Mouse (Mus musculus): ENCODE data around the gene Clec10a. TPM values are rescaled to one million over a fixed set of nuclear protein-coding genes. Genes with fewer than 3 reads are reported as not detected.

The Clec10a gene
- polyA plus RNA-seq, 1 experiment from 2014 or later, result 0.65 TPM

DNA sequence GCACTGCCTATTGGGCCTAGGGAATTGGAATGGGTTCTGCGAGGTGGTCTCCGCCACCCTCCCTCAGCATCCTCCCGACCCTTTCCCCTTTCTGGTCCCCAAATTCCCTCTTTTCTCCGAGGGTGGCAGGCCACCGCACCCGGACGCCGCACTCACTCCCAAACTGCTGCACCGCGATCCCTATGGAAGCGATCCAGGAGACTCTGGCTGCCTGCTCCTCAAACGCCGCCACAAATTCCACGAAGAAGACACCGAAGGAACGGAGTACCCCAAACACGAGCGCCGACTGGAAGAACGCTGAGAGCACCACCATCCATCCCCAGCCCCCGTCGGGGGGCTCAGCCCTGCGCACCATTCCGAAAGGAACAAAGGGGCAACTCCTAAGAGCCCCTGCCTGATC is 64.3 kb downstream of the Clec10a start:
- peak overlapping the region; percentile 96 for H3K4me2 ChIP-seq
- peak overlapping the region; percentile 48 for H3K4me3 ChIP-seq
- H3K36me3 ChIP-seq, result no peaks in the 10 kb centered on the region
- peaks cover 21% of the 10 kb centered on the region for H3K27me3 ChIP-seq
- no peak; the same call in 1 of the 2 replicates for ATAC-seq (ENCODE audit: borderline replicate concordance, extremely low read depth, low FRiP score, low TSS enrichment)
- peak overlapping the region; percentile 54 for H3K9ac ChIP-seq
- H3K9me3 ChIP-seq, result no peaks in the 10 kb centered on the region
- H3K4me1 ChIP-seq, result peaks cover 13% of the 10 kb centered on the region; the same call in 1 of the 2 replicates
- H3K27ac ChIP-seq, result peak overlapping the region; percentile 79
- 3% methylated on average over 24 of the region's 24 CpGs for WGBS

Other genes with a start within 250 kb of the Clec10a start
- 81.7 and 82.2 TPM in 2 replicates for gene Gps2, start 242.3 kb upstream of the Clec10a start, polyA plus RNA-seq (2015; fragmentation: Nextera tagmentation; extraction: Ambion mirVana)
- gene Eif5a, start 234.2 kb upstream of the Clec10a start, polyA plus RNA-seq (2015; fragmentation: Nextera tagmentation; extraction: Ambion mirVana), result 1,673 and 1,693 TPM in 2 replicates
- 2.8 and 3.0 TPM in 2 replicates for gene Ybx2, start 220.4 kb upstream of the Clec10a start, polyA plus RNA-seq (2015; fragmentation: Nextera tagmentation; extraction: Ambion mirVana)
- gene Slc2a4, start 208.0 kb upstream of the Clec10a start, polyA plus RNA-seq (2015; fragmentation: Nextera tagmentation; extraction: Ambion mirVana), result 18.0 and 20.6 TPM in 2 replicates
- gene Cldn7, start 191.4 kb upstream of the Clec10a start, polyA plus RNA-seq (2015; fragmentation: Nextera tagmentation; extraction: Ambion mirVana), result 154 and 170 TPM in 2 replicates
- 22.3 and 25.4 TPM in 2 replicates for gene Ctdnep1, start 175.0 kb upstream of the Clec10a start, polyA plus RNA-seq (2015; fragmentation: Nextera tagmentation; extraction: Ambion mirVana)
- gene Elp5, start 173.7 kb upstream of the Clec10a start, polyA plus RNA-seq (2015; fragmentation: Nextera tagmentation; extraction: Ambion mirVana), result 106 and 111 TPM in 2 replicates
- gene Gabarap, start 165.1 kb upstream of the Clec10a start, polyA plus RNA-seq (2015; fragmentation: Nextera tagmentation; extraction: Ambion mirVana), result 453 and 455 TPM in 2 replicates
- 75.0 and 78.2 TPM in 2 replicates for gene Phf23, start 160.4 kb upstream of the Clec10a start, polyA plus RNA-seq (2015; fragmentation: Nextera tagmentation; extraction: Ambion mirVana)
- 34.7 and 40.3 TPM in 2 replicates for gene Dvl2, start 155.6 kb upstream of the Clec10a start, polyA plus RNA-seq (2015; fragmentation: Nextera tagmentation; extraction: Ambion mirVana)
- gene Acadvl, start 140.8 kb upstream of the Clec10a start, polyA plus RNA-seq (2015; fragmentation: Nextera tagmentation; extraction: Ambion mirVana), result 73.9 and 81.3 TPM in 2 replicates
- 5.6 and 5.9 TPM in 2 replicates for gene Dlg4, start 139.3 kb upstream of the Clec10a start, polyA plus RNA-seq (2015; fragmentation: Nextera tagmentation; extraction: Ambion mirVana)
- gene Asgr1, start 102.1 kb upstream of the Clec10a start, polyA plus RNA-seq (2015; fragmentation: Nextera tagmentation; extraction: Ambion mirVana), result 0.23 and 0.29 TPM in 2 replicates
- 0.19 and 0.47 TPM in 2 replicates for gene Asgr2, start 63.6 kb upstream of the Clec10a start, polyA plus RNA-seq (2015; fragmentation: Nextera tagmentation; extraction: Ambion mirVana)
- gene Mgl2, start 25.9 kb upstream of the Clec10a start, polyA plus RNA-seq (2015; fragmentation: Nextera tagmentation; extraction: Ambion mirVana), result 3.9 and 4.3 TPM in 2 replicates
- 0.79 and 1.1 TPM in 2 replicates for gene Slc16a11, start 56.6 kb downstream of the Clec10a start, polyA plus RNA-seq (2015; fragmentation: Nextera tagmentation; extraction: Ambion mirVana)
- gene Slc16a13, start 64.9 kb downstream of the Clec10a start, polyA plus RNA-seq (2015; fragmentation: Nextera tagmentation; extraction: Ambion mirVana), result 5.5 and 6.0 TPM in 2 replicates
- gene Bcl6b, start 73.6 kb downstream of the Clec10a start, polyA plus RNA-seq (2015; fragmentation: Nextera tagmentation; extraction: Ambion mirVana), result 30.2 and 33.9 TPM in 2 replicates
- 175 and 179 TPM in 2 replicates for gene 0610010K14Rik, start 81.7 kb downstream of the Clec10a start, polyA plus RNA-seq (2015; fragmentation: Nextera tagmentation; extraction: Ambion mirVana)
- 10.8 and 11.0 TPM in 2 replicates for gene Gm21988, start 83.6 kb downstream of the Clec10a start, polyA plus RNA-seq (2015; fragmentation: Nextera tagmentation; extraction: Ambion mirVana)
- 179 and 183 TPM in 2 replicates for gene Rnasek, start 83.6 kb downstream of the Clec10a start, polyA plus RNA-seq (2015; fragmentation: Nextera tagmentation; extraction: Ambion mirVana)
- 7.0 TPM in 2 replicates for gene Alox12, start 99.2 kb downstream of the Clec10a start, polyA plus RNA-seq (2015; fragmentation: Nextera tagmentation; extraction: Ambion mirVana)
- 0.34 and 1.7 TPM in 2 replicates for gene Alox12e, start 166.4 kb downstream of the Clec10a start, polyA plus RNA-seq (2015; fragmentation: Nextera tagmentation; extraction: Ambion mirVana)
- 0.45 and 0.93 TPM in 2 replicates for gene Alox15, start 195.8 kb downstream of the Clec10a start, polyA plus RNA-seq (2015; fragmentation: Nextera tagmentation; extraction: Ambion mirVana)

All from lung, embryonic 15.5 days (tissue).